ENCODE assay signal across 14 mouse cellular contexts in genomic region chr2:27719601-27720000, GRCm38 (mm10). TPM values are rescaled to one million over a fixed set of nuclear protein-coding genes. Genes with fewer than 3 reads are reported as not detected.
A peak's percentile ranks its signal among the peaks of the same experiment; 100 is the strongest.
DNase-seq lines count a peak whose midpoint lies in the region; ATAC-seq lines count a peak whose summit lies in the region.
"Had no signal": no experiment of that assay in that cellular context is flagged by ENCODE, and none has a peak within 500 bp of the region (broad histone marks: within the 10 kb centered on the region; RNA-seq: fewer than 3 reads in every experiment).

No protein-coding gene starts in this region.

- WGBS in embryonic facial prominence, embryonic 13.5 days: 32% methylated on average over 10 of the region's 10 CpGs
- 33% methylated on average over 10 of the region's 10 CpGs for WGBS in embryonic facial prominence, embryonic 10.5 days

- no peaks in the 10 kb centered on the region for H3K36me3 ChIP-seq in embryonic facial prominence, embryonic 13.5 days
- no peaks in the 10 kb centered on the region for H3K36me3 ChIP-seq in embryonic facial prominence, embryonic 10.5 days (replicated peaks)
- H3K36me3 ChIP-seq: embryonic facial prominence, embryonic 15.5 days had no signal

- H3K4me1 ChIP-seq in embryonic facial prominence, embryonic 13.5 days: peaks cover 84% of the 10 kb centered on the region
- H3K4me1 ChIP-seq in embryonic facial prominence, embryonic 10.5 days: peaks cover 73% of the 10 kb centered on the region

- no peak for DNase-seq in embryonic facial prominence, embryonic 10.5 days (ENCODE audit: low spot score)
- peak; percentile 92 for DNase-seq in left cerebral cortex, postnatal 4 days
- no peak for DNase-seq in left cerebral cortex, postnatal 25 days (ENCODE audit: low spot score in 2 of 2)
- peak; percentile 52 for DNase-seq in Muller cell, postnatal 12 days (ENCODE audit: inconsistent ontology term)
- peak; percentile 25 to 50 for DNase-seq in cerebellum, postnatal 36 days
- DNase-seq in thymus, postnatal 36 days: no peak
- DNase-seq: adrenal gland, adult 2 months; heart, postnatal 36 days; kidney, adult 18-20 months; lung, adult 2 months had no signal

- no peaks in the 10 kb centered on the region for H3K27me3 ChIP-seq in embryonic facial prominence, embryonic 13.5 days
- no peaks in the 10 kb centered on the region for H3K27me3 ChIP-seq in embryonic facial prominence, embryonic 10.5 days (replicated peaks; ENCODE audit: low read depth, poor library complexity, severe bottlenecking)
- H3K27me3 ChIP-seq: embryonic facial prominence, embryonic 15.5 days had no signal

- H3K9me3 ChIP-seq in embryonic facial prominence, embryonic 13.5 days: no peaks in the 10 kb centered on the region
- no peaks in the 10 kb centered on the region for H3K9me3 ChIP-seq in embryonic facial prominence, embryonic 10.5 days
- H3K9me3 ChIP-seq: embryonic facial prominence, embryonic 15.5 days had no signal

- H3K27ac ChIP-seq in embryonic facial prominence, embryonic 13.5 days: 0 out of 2 replicates have a peak overlapping the region, but pooled peaks have one; percentile 7
- H3K27ac ChIP-seq in embryonic facial prominence, embryonic 10.5 days (replicated peaks): no peak overlapping the region
- H3K27ac ChIP-seq: heart, adult 2 months had no signal

- no peak overlapping the region for H3K4me2 ChIP-seq in embryonic facial prominence, embryonic 13.5 days
- H3K4me2 ChIP-seq: embryonic facial prominence, embryonic 15.5 days had no signal

- H3K4me3 ChIP-seq in embryonic facial prominence, embryonic 13.5 days: no peak overlapping the region
- H3K4me3 ChIP-seq in embryonic facial prominence, embryonic 10.5 days: no peak overlapping the region
- H3K4me3 ChIP-seq: embryonic facial prominence, embryonic 15.5 days; heart, adult 2 months had no signal

- H3K9ac ChIP-seq in embryonic facial prominence, embryonic 13.5 days: no peak overlapping the region
- H3K9ac ChIP-seq: embryonic facial prominence, embryonic 15.5 days had no signal

- ATAC-seq in embryonic facial prominence, embryonic 13.5 days (ENCODE audit: insufficient number of reproducible peaks, insufficient read depth, low FRiP score, low TSS enrichment, low read depth): no peak
- ATAC-seq in CD4-positive, CD25-positive, alpha-beta regulatory T cell, adult 4 months: no peak

- intact Hi-C loops in left cerebral cortex, postnatal 4 days (cut with DNase I): no loop called here
- intact Hi-C loops in left cerebral cortex, postnatal 25 days (cut with DNase I): no loop called here

RNA-seq across cellular contexts. Expression of gene Rxra, which starts 43.4 kb away (rescaled TPM):
- polyA plus RNA-seq in embryonic facial prominence, embryonic 13.5 days (2015; fragmentation: Nextera tagmentation; extraction: Ambion mirVana): 16.7 and 18.7 TPM in 2 replicates
- polyA plus RNA-seq in embryonic facial prominence, embryonic 10.5 days (2016; fragmentation: Nextera tagmentation; extraction: Ambion mirVana): 8.8 and 9.3 TPM in 2 replicates
- total RNA-seq in left cerebral cortex, postnatal 4 days (2021): 10 to 100 TPM in 1 of 2 experiments, 1 to 10 TPM in 1; 8.8 to 12.8 TPM
- total RNA-seq in left cerebral cortex, postnatal 25 days (2021): 10 to 100 TPM; 18.7 to 21.2 TPM
- polyA plus RNA-seq in CD4-positive, CD25-positive, alpha-beta regulatory T cell, adult 4 months (2017; shearing (Covaris generic)): 1 to 10 TPM; 3.3 to 7.8 TPM

Comparison
In these comparisons a context has a peak if more than half of its experiments do, and no peak if none do; other contexts are left out.
1. DNase-seq: peak in left cerebral cortex, postnatal 4 days (single experiment), Muller cell, postnatal 12 days (single experiment) and cerebellum, postnatal 36 days (2 of 2); none in embryonic facial prominence, embryonic 10.5 days (single experiment), left cerebral cortex, postnatal 25 days (0 of 2) and thymus, postnatal 36 days (0 of 2).